Mouse (Mus musculus): ENCODE measurements around the gene Shmt1.

Gene Shmt1

GRCm38 (mm10) chr11:60799977-60800376 is 11.5 kb downstream of the Shmt1 start:
- in situ Hi-C loops (cut with MboI, MseI), result no loop called here

- in situ Hi-C loops (cut with MboI, MseI), result no loop called here
Observed at GRCm38 (mm10) chr11:60796342-60796741, 15.2 kb downstream of the Shmt1 start.

GRCm38 (mm10) chr11:60790472-60790871 is 21.0 kb downstream of the Shmt1 start:
- in situ Hi-C loops (cut with MboI, MseI), result no loop called here

- in situ Hi-C loops (cut with MboI, MseI), result no loop called here
Observed at GRCm38 (mm10) chr11:60787595-60787994, 23.9 kb downstream of the Shmt1 start.

GRCm38 (mm10) chr11:60784179-60784922 is 27.2 kb downstream of the Shmt1 start:
- in situ Hi-C loops (cut with MboI, MseI), result no loop called here

GRCm38 (mm10) chr11:60779673-60780189 is 31.8 kb downstream of the Shmt1 start:
- in situ Hi-C loops (cut with MboI, MseI), result no loop called here

GRCm38 (mm10) chr11:60777801-60778370 is 33.6 kb downstream of the Shmt1 start:
- in situ Hi-C loops (cut with MboI, MseI), result no loop called here

- in situ Hi-C loops (cut with MboI, MseI), result no loop called here
Observed at GRCm38 (mm10) chr11:60776829-60777740, 34.4 kb downstream of the Shmt1 start, which contains the start of the genes Top3a and Smcr8. Top3a (minus strand) TSS chr11:60777365. Smcr8 (plus strand) TSS chr11:60777524.

- in situ Hi-C loops (cut with MboI, MseI), result no loop called here
Observed at GRCm38 (mm10) chr11:60776107-60776828, 35.2 kb downstream of the Shmt1 start.

- in situ Hi-C loops (cut with MboI, MseI), result no loop called here
Observed at GRCm38 (mm10) chr11:60775578-60775977, 35.9 kb downstream of the Shmt1 start.

GRCm38 (mm10) chr11:60774841-60775240 is 36.7 kb downstream of the Shmt1 start:
- in situ Hi-C loops (cut with MboI, MseI), result no loop called here

GRCm38 (mm10) chr11:60774158-60774689 is 37.3 kb downstream of the Shmt1 start:
- in situ Hi-C loops (cut with MboI, MseI), result no loop called here

- in situ Hi-C loops (cut with MboI, MseI), result no loop called here
Observed at GRCm38 (mm10) chr11:60772161-60772560, 39.4 kb downstream of the Shmt1 start.

GRCm38 (mm10) chr11:60770776-60771175 is 40.7 kb downstream of the Shmt1 start:
- in situ Hi-C loops (cut with MboI, MseI), result no loop called here

GRCm38 (mm10) chr11:60769322-60769721 is 42.2 kb downstream of the Shmt1 start:
- in situ Hi-C loops (cut with MboI, MseI), result no loop called here

GRCm38 (mm10) chr11:60766969-60767368 is 44.5 kb downstream of the Shmt1 start:
- in situ Hi-C loops (cut with MboI, MseI), result no loop called here

GRCm38 (mm10) chr11:60761681-60762080 is 49.8 kb downstream of the Shmt1 start:
- in situ Hi-C loops (cut with MboI, MseI), result no loop called here

- in situ Hi-C loops (cut with MboI, MseI), result no loop called here
Observed at GRCm38 (mm10) chr11:60755570-60755969, 55.9 kb downstream of the Shmt1 start.

GRCm38 (mm10) chr11:60740321-60740720 is 71.2 kb downstream of the Shmt1 start:
- in situ Hi-C loops (cut with MboI, MseI), result no loop called here
